Mouse (Mus musculus) hindbrain, embryonic 14.5 days (tissue): Measurements from ENCODE around the gene Slc8b1. TPM values are rescaled to one million over a fixed set of nuclear protein-coding genes. Genes with fewer than 3 reads are reported as not detected.

Experiments
- ATAC-seq: fragments of 200-750 bp; cut with Nextera tagmentation; 2 replicates; pipeline ENCODE4 v1.8.0; 2017; ENCODE audit warnings: moderate number of reproducible peaks, mild to moderate bottlenecking, moderate TSS enrichment, moderate library complexity; ENCODE audit not compliant: low FRiP score
- DNase-seq: peaks from one replicate; pipeline ENCODE4 v3.0.0-alpha.2; 2015; ENCODE audit warnings: low spot score
- H3K27ac ChIP-seq: fragments of 300-500 bp; sonication (generic); 2 replicates; pipeline ENCODE4 v1.5.1; 2014; ENCODE audit warnings: mild to moderate bottlenecking, moderate library complexity
- H3K27me3 ChIP-seq: fragments of 300-500 bp; sonication (generic); 2 replicates; pipeline ENCODE4 v1.6.1; 2014; ENCODE audit warnings: mild to moderate bottlenecking, low read length, mixed read lengths; ENCODE audit not compliant: control insufficient read depth, insufficient read depth
- H3K36me3 ChIP-seq: fragments of 300-500 bp; sonication (generic); replicated peaks from 2 replicates; pipeline ENCODE4 v1.6.1; 2014; ENCODE audit not compliant: control insufficient read depth, insufficient read depth
- H3K4me1 ChIP-seq: fragments of 300-500 bp; sonication (generic); replicated peaks from 2 replicates; pipeline ENCODE4 v1.6.1; 2014; ENCODE audit warnings: antibody characterized with exemption, low read length, mixed read lengths; ENCODE audit not compliant: control insufficient read depth, insufficient read depth
- H3K4me2 ChIP-seq: fragments of 300-500 bp; sonication (generic); replicated peaks from 2 replicates; pipeline ENCODE4 v1.6.1; 2014; ENCODE audit warnings: mild to moderate bottlenecking, moderate library complexity
- H3K4me3 ChIP-seq: fragments of 300-500 bp; sonication (generic); replicated peaks from 2 replicates; pipeline ENCODE4 v1.5.1; 2014; ENCODE audit warnings: mild to moderate bottlenecking, low read length
- H3K9ac ChIP-seq: fragments of 300-500 bp; sonication (generic); 2 replicates; pipeline ENCODE4 v1.6.1; 2014
- H3K9me3 ChIP-seq: fragments of 300-500 bp; sonication (generic); 2 replicates; pipeline ENCODE4 v1.6.1; 2016; ENCODE audit warnings: low read length; ENCODE audit not compliant: control insufficient read depth
- WGBS: fragments of 180-500 bp; shearing (Covaris S2); extraction: QIAGEN DNeasy Blood & Tissue Kit; methylation state at CpG from one replicate; pipeline ENCODE4 v1.1.7; 2014; 5-methylcytosine and 5-hydroxymethylcytosine counted together
- polyA plus RNA-seq: library from polyadenylated mRNA; unstranded; fragments of >200 nt; fragmentation: Nextera tagmentation; extraction: Ambion mirVana; gene quantifications from 2 replicates; pipeline ENCODE4 v1.2.1, GENCODE M21; 2014

Slc8b1 gene
- polyA plus RNA-seq, 1 experiment from 2014 or later: 1.3 TPM

- Histone ChIP-seq H3K9me3 (no peaks in the 10 kb centered on the region), H3K27ac (peak overlapping the region; percentile 75), H3K4me2 (no peak overlapping the region), H3K9ac (no peak overlapping the region), H3K27me3 (no peaks in the 10 kb centered on the region), H3K36me3 (peaks cover 11% of the 10 kb centered on the region; the same call in 1 of the 2 replicates), H3K4me3 (no peak overlapping the region), H3K4me1 (peaks cover 10% of the 10 kb centered on the region; the same call in 1 of the 2 replicates)
- peak; percentile 15; the same call in 1 of the 2 replicates for ATAC-seq
- DNase-seq: no peak
- 43% methylated on average over 15 of the region's 15 CpGs for WGBS
Measured at GRCm38 (mm10) chr5:120534071-120534685, 23.2 kb downstream of the Slc8b1 start.

DNA sequence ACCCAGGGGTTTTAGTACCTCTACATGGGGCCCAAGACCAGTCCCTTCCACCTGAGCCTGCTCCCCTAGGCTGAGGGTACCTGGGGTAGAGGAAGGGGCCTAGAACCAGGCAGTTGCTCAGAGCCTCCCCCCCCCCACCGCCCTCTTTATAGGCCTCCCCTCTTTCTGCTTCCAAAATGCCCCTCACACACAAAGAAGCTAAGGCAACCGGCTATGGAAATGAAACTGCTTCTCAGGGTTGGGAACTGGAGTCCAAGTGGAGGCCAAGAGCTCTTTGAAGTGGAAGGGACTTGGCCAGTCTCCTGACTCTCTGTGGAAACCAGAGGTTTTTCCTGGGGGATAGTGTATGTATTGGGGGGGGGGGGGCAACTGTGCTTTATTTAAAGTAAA, 23.7 kb downstream of the Slc8b1 start:
- Histone ChIP-seq H3K9me3 (no peaks in the 10 kb centered on the region), H3K4me3 (no peak overlapping the region), H3K9ac (no peak overlapping the region), H3K36me3 (peaks cover 16% of the 10 kb centered on the region; the same call in 1 of the 2 replicates), H3K4me1 (peaks cover 10% of the 10 kb centered on the region; the same call in 1 of the 2 replicates), H3K27me3 (no peaks in the 10 kb centered on the region), H3K4me2 (no peak overlapping the region), H3K27ac (peak overlapping the region; percentile 75)
- no peak; the same call in 1 of the 2 replicates for ATAC-seq
- peak; percentile 44 for DNase-seq
- 57% methylated on average over 2 of the region's 2 CpGs for WGBS

- DNase-seq (no peak), ATAC-seq (no peak)
- Histone ChIP-seq H3K27me3 (no peaks in the 10 kb centered on the region), H3K36me3 (peaks cover 24% of the 10 kb centered on the region; the same call in 1 of the 2 replicates), H3K9me3 (no peaks in the 10 kb centered on the region), H3K4me1 (peaks cover 10% of the 10 kb centered on the region; the same call in 1 of the 2 replicates), H3K9ac (no peak overlapping the region), H3K4me2 (no peak overlapping the region), H3K27ac (no peak overlapping the region; the same call in 1 of the 2 replicates), H3K4me3 (no peak overlapping the region)
- 72% methylated on average over 13 of the region's 13 CpGs for WGBS
Measured at GRCm38 (mm10) chr5:120536046-120536445, 25.1 kb downstream of the Slc8b1 start.

GRCm38 (mm10) chr5:120536632-120537031, 25.7 kb downstream of the Slc8b1 start:
- Histone ChIP-seq H3K36me3 (peaks cover 24% of the 10 kb centered on the region; the same call in 1 of the 2 replicates), H3K27me3 (no peaks in the 10 kb centered on the region), H3K4me1 (peaks cover 10% of the 10 kb centered on the region; the same call in 1 of the 2 replicates), H3K9ac (no peak overlapping the region), H3K4me3 (no peak overlapping the region), H3K9me3 (no peaks in the 10 kb centered on the region), H3K4me2 (no peak overlapping the region), H3K27ac (no peak overlapping the region; the same call in 1 of the 2 replicates)
- WGBS: 82% methylated on average over 5 of the region's 5 CpGs
- no peak for ATAC-seq
- no peak for DNase-seq

DNA sequence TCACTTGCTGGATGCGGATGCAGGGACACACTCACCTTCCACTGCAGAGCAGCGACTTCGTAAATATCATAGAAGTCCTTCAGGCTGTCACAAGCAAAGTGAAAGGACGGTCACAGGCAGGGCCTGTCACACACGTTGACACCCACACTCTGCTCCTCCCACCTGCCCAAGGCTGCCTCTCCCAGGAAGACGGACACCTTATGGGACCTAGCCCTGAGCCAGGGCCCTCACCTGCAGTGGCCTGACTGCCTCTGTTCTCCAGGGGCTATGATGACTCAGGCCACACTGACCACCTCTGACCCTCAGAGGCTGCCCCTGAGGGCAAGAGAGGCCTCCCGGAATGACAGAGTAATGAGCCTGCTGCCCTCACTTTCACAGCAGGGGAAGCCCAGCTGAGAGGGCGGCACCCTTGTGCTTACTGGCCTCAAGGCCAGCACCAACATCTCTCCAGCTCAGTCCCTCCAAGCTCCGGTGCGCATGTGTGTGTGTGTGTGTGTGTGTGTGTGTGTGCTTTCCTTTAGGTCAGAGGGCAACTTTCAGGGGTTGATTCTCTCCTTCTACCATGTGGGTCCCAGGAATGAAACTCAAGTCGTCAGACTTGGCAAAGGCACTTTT, 37.4 kb downstream of the Slc8b1 start:
- no peaks in the 10 kb centered on the region for H3K9me3 ChIP-seq
- H3K27me3 ChIP-seq: no peaks in the 10 kb centered on the region
- no peak overlapping the region for H3K4me3 ChIP-seq
- peaks cover 22% of the 10 kb centered on the region for H3K36me3 ChIP-seq
- H3K4me2 ChIP-seq: no peak overlapping the region
- H3K9ac ChIP-seq: no peak overlapping the region
- no peaks in the 10 kb centered on the region for H3K4me1 ChIP-seq
- H3K27ac ChIP-seq: no peak overlapping the region
- DNase-seq (no peak), ATAC-seq (no peak)
- 77% methylated on average over 11 of the region's 11 CpGs for WGBS

- Histone ChIP-seq H3K27me3 (no peaks in the 10 kb centered on the region), H3K9ac (no peak overlapping the region), H3K36me3 (peaks cover 30% of the 10 kb centered on the region), H3K4me3 (no peak overlapping the region), H3K4me2 (no peak overlapping the region), H3K9me3 (no peaks in the 10 kb centered on the region), H3K4me1 (no peaks in the 10 kb centered on the region), H3K27ac (no peak overlapping the region)
- DNase-seq (no peak), ATAC-seq (no peak)
- 90% methylated on average over 5 of the region's 5 CpGs for WGBS
Measured at GRCm38 (mm10) chr5:120550137-120550536, 39.2 kb downstream of the Slc8b1 start.

GRCm38 (mm10) chr5:120550673-120551072, 39.7 kb downstream of the Slc8b1 start:
- Histone ChIP-seq H3K9me3 (no peaks in the 10 kb centered on the region), H3K27ac (no peak overlapping the region), H3K4me1 (no peaks in the 10 kb centered on the region), H3K9ac (no peak overlapping the region), H3K27me3 (no peaks in the 10 kb centered on the region), H3K4me2 (no peak overlapping the region), H3K4me3 (no peak overlapping the region), H3K36me3 (peaks cover 34% of the 10 kb centered on the region)
- ATAC-seq (no peak), DNase-seq (no peak)
- WGBS: 98% methylated on average over 5 of the region's 5 CpGs

DNA sequence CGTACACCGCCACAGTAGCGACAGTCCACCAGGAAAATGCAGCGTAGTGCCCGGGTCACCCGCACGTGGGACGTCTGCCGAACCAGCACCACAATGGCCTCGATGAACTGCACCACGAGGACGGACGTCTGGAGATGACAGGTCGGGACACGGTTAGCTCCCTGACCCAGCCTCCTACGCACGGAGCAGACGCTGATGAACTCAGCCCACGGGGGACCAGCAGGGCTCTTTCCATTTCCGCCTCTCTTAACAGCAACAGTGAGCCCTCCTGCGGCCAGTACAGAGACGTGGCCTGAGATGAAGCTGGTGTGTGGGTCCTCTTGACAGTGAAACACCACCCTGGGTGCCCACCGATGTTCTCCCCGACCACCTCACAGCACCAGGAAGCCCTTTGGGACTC, 44.9 kb downstream of the Slc8b1 start:
- Histone ChIP-seq H3K36me3 (peaks cover 39% of the 10 kb centered on the region), H3K9ac (no peak overlapping the region), H3K4me2 (no peak overlapping the region), H3K4me1 (peaks cover 12% of the 10 kb centered on the region), H3K27me3 (no peaks in the 10 kb centered on the region), H3K27ac (no peak overlapping the region), H3K4me3 (no peak overlapping the region), H3K9me3 (no peaks in the 10 kb centered on the region)
- DNase-seq (no peak), ATAC-seq (no peak)
- WGBS: 83% methylated on average over 24 of the region's 24 CpGs

- Histone ChIP-seq H3K4me3 (no peak overlapping the region), H3K36me3 (peaks cover 38% of the 10 kb centered on the region), H3K27ac (no peak overlapping the region), H3K4me2 (no peak overlapping the region), H3K9ac (no peak overlapping the region), H3K27me3 (no peaks in the 10 kb centered on the region), H3K4me1 (peaks cover 21% of the 10 kb centered on the region), H3K9me3 (no peaks in the 10 kb centered on the region)
- WGBS: 76% methylated on average over 8 of the region's 8 CpGs
- DNase-seq (no peak), ATAC-seq (no peak)
Measured at GRCm38 (mm10) chr5:120558041-120558440, 47.1 kb downstream of the Slc8b1 start.
